Mouse (Mus musculus): ENCODE results near the gene 4930447C04Rik. TPM values are rescaled to one million over a fixed set of nuclear protein-coding genes. Genes with fewer than 3 reads are reported as not detected.

Gene 4930447C04Rik
- total and polyA plus RNA-seq, 3 experiments = 0.30 to 0.47 TPM; not detected in 1

DNA sequence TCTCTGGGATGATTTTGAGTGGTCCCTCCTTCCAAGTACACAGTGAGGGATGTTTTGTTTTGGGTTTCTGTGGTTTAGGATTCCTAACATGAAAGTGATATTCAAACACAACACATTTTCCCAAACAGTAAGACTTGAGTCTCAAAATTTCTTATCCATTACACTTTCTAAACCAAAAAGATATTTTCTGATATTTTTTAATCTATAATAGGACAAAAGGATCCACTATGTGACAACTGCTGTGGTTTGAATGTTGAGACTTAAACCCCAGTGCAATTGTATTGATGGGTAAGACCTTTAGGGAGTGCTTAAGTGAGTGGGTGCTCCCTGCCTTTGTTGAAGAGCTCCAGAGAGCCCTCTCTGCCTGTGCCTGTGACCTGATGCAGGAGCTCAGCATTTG, 6.2 kb upstream of the 4930447C04Rik start:
- Histone ChIP-seq H3K9ac (ENCODE audit: low read depth, low read length) (no peak overlapping the region), H3K4me3 (no peak overlapping the region), H3K36me3 (ENCODE audit: control insufficient read depth, insufficient read depth, low read length) (no peaks in the 10 kb centered on the region), H3K79me2 (replicated peaks; ENCODE audit: control insufficient read depth, insufficient read depth, low read length) (no peaks in the 10 kb centered on the region), H3K4me1 (ENCODE audit: control insufficient read depth, insufficient read depth, low read length) (no peaks in the 10 kb centered on the region), H3K27ac (no peak overlapping the region), H3K27me3 (ENCODE audit: control insufficient read depth, insufficient read depth, low read length) (peaks cover 17% of the 10 kb centered on the region)
- intact Hi-C loops (cut with DNase I) = loop anchor here (5.0 kb wide), 1 partner anchor 95 kb away; no protein-coding TSS in a partner anchor
- no peak for DNase-seq
- TF ChIP-seq POLR2A (IDR thresholded peaks at IDR 0.05; ENCODE audit: insufficient read depth, low read depth, low read length) = no peak
- TF ChIP-seq CTCF (IDR thresholded peaks at IDR 0.05) = no peak
- TF ChIP-seq EP300 (IDR thresholded peaks at IDR 0.05; ENCODE audit: insufficient read depth, low read depth, low read length) = no peak

DNA sequence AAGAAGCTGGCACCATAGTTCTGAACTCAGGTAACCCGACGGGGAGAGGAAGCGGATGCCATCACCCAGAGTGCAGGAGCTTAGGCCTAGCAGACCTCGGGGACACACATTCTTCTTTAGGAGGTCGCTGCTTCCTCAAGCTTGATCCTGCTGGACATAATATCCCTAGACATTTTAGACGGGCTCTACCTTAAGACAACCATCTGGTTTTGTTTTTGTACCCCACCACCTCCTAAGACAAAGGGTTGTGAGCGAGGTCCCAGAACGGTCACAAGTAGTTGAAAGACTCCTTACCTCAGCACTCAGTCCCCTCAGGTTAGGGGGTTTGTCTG, 5.5 kb upstream of the 4930447C04Rik start:
- Histone ChIP-seq H3K36me3 (ENCODE audit: control insufficient read depth, insufficient read depth, low read length) (no peaks in the 10 kb centered on the region), H3K79me2 (replicated peaks; ENCODE audit: control insufficient read depth, insufficient read depth, low read length) (no peaks in the 10 kb centered on the region), H3K27ac (no peak overlapping the region), H3K4me1 (ENCODE audit: control insufficient read depth, insufficient read depth, low read length) (no peaks in the 10 kb centered on the region), H3K9ac (ENCODE audit: low read depth, low read length) (no peak overlapping the region), H3K4me3 (no peak overlapping the region), H3K27me3 (ENCODE audit: control insufficient read depth, insufficient read depth, low read length) (peaks cover 20% of the 10 kb centered on the region)
- WGBS = 22% methylated on average over 8 of the region's 8 CpGs
- TF ChIP-seq POLR2A (IDR thresholded peaks at IDR 0.05; ENCODE audit: insufficient read depth, low read depth, low read length) (no peak), CTCF (IDR thresholded peaks at IDR 0.05) (no peak), EP300 (IDR thresholded peaks at IDR 0.05; ENCODE audit: insufficient read depth, low read depth, low read length) (no peak)
- no peak for DNase-seq
- intact Hi-C loops (cut with DNase I) = loop anchor here (5.0 kb wide), 1 partner anchor 96 kb away; no protein-coding TSS in a partner anchor

DNA sequence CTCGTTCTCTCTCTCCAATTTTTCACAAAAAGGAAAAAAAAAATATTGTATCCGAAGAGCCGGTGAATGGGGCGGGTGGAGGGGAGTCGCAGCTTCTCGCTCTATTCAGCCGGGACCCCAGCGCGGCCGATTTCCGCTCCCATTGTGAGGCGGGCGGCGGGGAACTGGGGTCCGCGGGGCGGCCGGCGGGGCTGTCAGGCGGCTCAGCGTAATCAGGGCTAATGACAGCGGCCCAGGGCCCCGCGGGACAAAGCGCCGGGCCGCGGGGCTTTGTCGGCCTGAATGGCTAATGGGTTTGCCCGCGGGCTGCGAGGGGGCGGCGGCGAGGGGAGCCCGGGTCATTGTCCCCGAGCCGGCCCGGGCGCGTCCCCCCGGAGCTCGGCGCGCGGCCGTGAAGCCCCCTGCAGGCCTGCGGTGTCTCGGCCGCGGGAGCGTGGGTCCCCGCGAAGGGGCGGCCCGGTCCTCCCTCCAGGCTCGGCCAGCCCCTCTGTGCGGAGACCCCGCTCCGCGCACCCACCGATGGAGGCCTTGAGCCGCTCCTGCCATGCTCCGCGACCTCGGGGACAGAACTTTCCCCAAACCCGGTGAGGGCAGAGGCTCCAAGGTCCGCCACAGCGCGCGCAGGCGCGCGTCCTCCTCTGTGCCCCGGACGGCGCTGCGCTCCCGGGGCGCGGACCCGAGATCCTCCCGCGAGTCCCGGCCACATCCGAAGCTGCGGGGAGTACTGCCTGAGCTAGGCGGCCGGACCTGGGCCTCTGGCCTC, 4.9 kb upstream of the 4930447C04Rik start:
- no peaks in the 10 kb centered on the region for H3K36me3 ChIP-seq (ENCODE audit: control insufficient read depth, insufficient read depth, low read length)
- H3K27me3 ChIP-seq (ENCODE audit: control insufficient read depth, insufficient read depth, low read length) = peaks cover 21% of the 10 kb centered on the region
- intact Hi-C loops (cut with DNase I) = loop anchor here (5.0 kb wide), 1 partner anchor 97 kb away; no protein-coding TSS in a partner anchor
- no peak overlapping the region for H3K27ac ChIP-seq
- H3K4me3 ChIP-seq = no peak overlapping the region
- WGBS = 2% methylated on average over 89 of the region's 89 CpGs
- no peak for TF ChIP-seq CTCF (IDR thresholded peaks at IDR 0.05)
- no peak for TF ChIP-seq POLR2A (IDR thresholded peaks at IDR 0.05; ENCODE audit: insufficient read depth, low read depth, low read length)
- no peak for TF ChIP-seq EP300 (IDR thresholded peaks at IDR 0.05; ENCODE audit: insufficient read depth, low read depth, low read length)
- no peaks in the 10 kb centered on the region for H3K79me2 ChIP-seq (replicated peaks; ENCODE audit: control insufficient read depth, insufficient read depth, low read length)
- H3K4me1 ChIP-seq (ENCODE audit: control insufficient read depth, insufficient read depth, low read length) = no peaks in the 10 kb centered on the region
- H3K9ac ChIP-seq (ENCODE audit: low read depth, low read length) = no peak overlapping the region
- no peak for DNase-seq

DNA sequence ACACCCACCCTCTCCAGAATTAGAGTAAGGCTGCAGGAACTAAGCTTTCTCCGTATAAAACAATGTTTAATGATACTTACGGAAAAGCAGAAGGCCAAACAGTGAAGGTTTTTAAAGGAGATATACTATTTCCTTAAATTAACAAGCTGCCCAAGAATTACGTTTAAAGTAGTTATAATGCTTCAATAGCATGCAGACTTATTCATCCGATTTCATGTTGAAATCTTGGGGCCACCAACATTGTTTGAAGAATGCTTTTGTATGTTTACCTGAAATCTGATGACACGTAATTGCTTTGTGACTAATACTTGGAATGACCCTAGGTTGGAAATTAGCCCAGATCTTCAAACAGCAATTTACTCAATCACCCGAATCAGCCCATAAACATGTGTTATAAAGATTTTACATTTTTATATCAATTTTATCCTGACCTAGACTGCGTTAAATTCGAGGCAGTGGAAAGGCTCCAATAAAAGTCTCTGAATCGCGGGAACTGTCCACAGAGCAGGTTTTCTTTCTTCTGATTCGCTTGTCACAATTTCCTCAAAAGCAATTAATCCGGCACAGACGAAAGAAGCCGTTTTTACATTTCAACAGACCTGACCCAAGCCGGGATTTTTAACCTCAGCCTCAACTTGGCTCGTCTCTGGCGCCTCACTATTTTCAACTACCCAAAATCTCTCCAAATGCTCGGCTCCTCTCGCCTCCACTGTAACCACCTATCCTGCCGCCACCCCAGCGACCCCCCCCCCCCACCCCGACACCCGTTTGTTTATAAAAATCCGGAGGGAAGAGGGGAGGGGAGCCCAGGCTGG, 4.0 kb upstream of the 4930447C04Rik start:
- 8% methylated on average over 24 of the region's 24 CpGs for WGBS
- H3K4me3 ChIP-seq = no peak overlapping the region
- H3K36me3 ChIP-seq (ENCODE audit: control insufficient read depth, insufficient read depth, low read length) = no peaks in the 10 kb centered on the region
- no peak for DNase-seq
- no peaks in the 10 kb centered on the region for H3K4me1 ChIP-seq (ENCODE audit: control insufficient read depth, insufficient read depth, low read length)
- H3K9ac ChIP-seq (ENCODE audit: low read depth, low read length) = no peak overlapping the region
- peaks cover 25% of the 10 kb centered on the region for H3K27me3 ChIP-seq (ENCODE audit: control insufficient read depth, insufficient read depth, low read length)
- intact Hi-C loops (cut with DNase I) = loop anchor here (5.0 kb wide), 1 partner anchor 98 kb away; no protein-coding TSS in a partner anchor
- H3K27ac ChIP-seq = no peak overlapping the region
- no peaks in the 10 kb centered on the region for H3K79me2 ChIP-seq (replicated peaks; ENCODE audit: control insufficient read depth, insufficient read depth, low read length)
- TF ChIP-seq EP300 (IDR thresholded peaks at IDR 0.05; ENCODE audit: insufficient read depth, low read depth, low read length) (no peak), POLR2A (IDR thresholded peaks at IDR 0.05; ENCODE audit: insufficient read depth, low read depth, low read length) (no peak), CTCF (IDR thresholded peaks at IDR 0.05) (no peak)

DNA sequence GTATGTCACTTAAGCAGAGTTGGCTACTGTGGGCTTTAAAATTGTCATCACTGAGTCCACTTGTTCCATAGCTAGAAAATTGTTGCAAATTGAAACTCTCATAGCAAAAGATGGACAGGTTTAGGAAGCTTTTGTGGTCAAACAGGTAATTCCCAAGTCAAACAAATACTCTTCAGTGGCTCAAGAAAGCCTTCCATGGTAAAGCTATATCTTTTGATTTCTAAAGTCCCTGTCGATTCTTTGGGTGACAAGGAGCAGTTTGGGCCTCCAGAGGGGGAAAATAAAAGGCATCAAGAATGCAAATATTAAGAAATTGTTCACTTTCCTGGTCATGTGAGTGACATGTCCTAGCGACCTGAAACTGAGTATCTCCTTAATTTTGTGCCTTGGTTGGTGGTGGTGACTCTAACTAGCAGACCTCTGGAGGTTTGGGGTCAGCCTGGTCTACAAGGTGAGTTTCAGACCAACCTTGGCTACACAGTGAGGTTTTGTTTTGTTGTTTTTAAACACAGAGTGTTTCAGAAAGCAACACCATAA, 3.1 kb upstream of the 4930447C04Rik start:
- Histone ChIP-seq H3K36me3 (ENCODE audit: control insufficient read depth, insufficient read depth, low read length) (no peaks in the 10 kb centered on the region), H3K27ac (no peak overlapping the region), H3K4me3 (no peak overlapping the region), H3K27me3 (ENCODE audit: control insufficient read depth, insufficient read depth, low read length) (peaks cover 29% of the 10 kb centered on the region), H3K9ac (ENCODE audit: low read depth, low read length) (no peak overlapping the region), H3K79me2 (replicated peaks; ENCODE audit: control insufficient read depth, insufficient read depth, low read length) (no peaks in the 10 kb centered on the region), H3K4me1 (ENCODE audit: control insufficient read depth, insufficient read depth, low read length) (no peaks in the 10 kb centered on the region)
- DNase-seq = no peak
- 8% methylated on average over 2 of the region's 2 CpGs for WGBS
- TF ChIP-seq CTCF (IDR thresholded peaks at IDR 0.05) (no peak), EP300 (IDR thresholded peaks at IDR 0.05; ENCODE audit: insufficient read depth, low read depth, low read length) (no peak), POLR2A (IDR thresholded peaks at IDR 0.05; ENCODE audit: insufficient read depth, low read depth, low read length) (no peak)
- intact Hi-C loops (cut with DNase I) = no loop called here

Measured in heart, adult 2 months (tissue).